Mouse (Mus musculus): ENCODE measurements around the gene Suox. TPM values are rescaled to one million over a fixed set of nuclear protein-coding genes. Genes with fewer than 3 reads are reported as not detected.

Gene Suox
- polyA plus RNA-seq, 1 experiment: 7.0 TPM

- TF ChIP-seq POLR2A (IDR thresholded peaks at IDR 0.05; ENCODE audit: control insufficient read depth, low read depth, low read length): no peak
- no peak for TF ChIP-seq CTCF (IDR thresholded peaks at IDR 0.05; ENCODE audit: control insufficient read depth, insufficient read depth, insufficient replicate concordance, low read depth, low read length)
- peak overlapping the region; percentile 90 for H3K4me3 ChIP-seq (ENCODE audit: control insufficient read depth, low read depth, low read length)
These were observed 21.6 kb upstream of the Suox start for GRCm38 (mm10) chr10:128695411-128695991.

GRCm38 (mm10) chr10:128674469-128675008 is 666 bp upstream of the Suox start:
- TF ChIP-seq CTCF (IDR thresholded peaks at IDR 0.05; ENCODE audit: control insufficient read depth, insufficient read depth, insufficient replicate concordance, low read depth, low read length): no peak
- TF ChIP-seq POLR2A (IDR thresholded peaks at IDR 0.05; ENCODE audit: control insufficient read depth, low read depth, low read length): no peak
- H3K27ac ChIP-seq (ENCODE audit: control insufficient read depth, insufficient read depth, low read depth, low read length): peak overlapping the region; percentile 81

More at GRCm38 (mm10) chr10:128695411-128695991, 21.6 kb upstream of the Suox start:
- Histone ChIP-seq H3K36me3 (ENCODE audit: control insufficient read depth, insufficient read depth, low read length) (no peaks in the 10 kb centered on the region; the same call in 1 of the 2 replicates), H3K27me3 (ENCODE audit: control insufficient read depth, insufficient read depth, low read length) (no peaks in the 10 kb centered on the region), H3K27ac (ENCODE audit: control insufficient read depth, insufficient read depth, low read depth, low read length) (peak overlapping the region; percentile 88), H3K4me1 (ENCODE audit: control insufficient read depth, insufficient read depth, low read length) (peaks cover 7% of the 10 kb centered on the region; the same call in 1 of the 2 replicates)

GRCm38 (mm10) chr10:128671148-128671547 is 2.7 kb downstream of the Suox start:
- no peak overlapping the region for H3K4me3 ChIP-seq (ENCODE audit: control insufficient read depth, low read depth, low read length)
- no peaks in the 10 kb centered on the region for H3K36me3 ChIP-seq (ENCODE audit: control insufficient read depth, insufficient read depth, low read length)
- no peak overlapping the region for H3K27ac ChIP-seq (ENCODE audit: control insufficient read depth, insufficient read depth, low read depth, low read length)
- peaks cover 14% of the 10 kb centered on the region for H3K4me1 ChIP-seq (ENCODE audit: control insufficient read depth, insufficient read depth, low read length)
- H3K27me3 ChIP-seq (ENCODE audit: control insufficient read depth, insufficient read depth, low read length): no peaks in the 10 kb centered on the region
- TF ChIP-seq POLR2A (IDR thresholded peaks at IDR 0.05; ENCODE audit: control insufficient read depth, low read depth, low read length) (no peak), CTCF (IDR thresholded peaks at IDR 0.05; ENCODE audit: control insufficient read depth, insufficient read depth, insufficient replicate concordance, low read depth, low read length) (no peak)

More at GRCm38 (mm10) chr10:128674469-128675008, 666 bp upstream of the Suox start:
- Histone ChIP-seq H3K27me3 (ENCODE audit: control insufficient read depth, insufficient read depth, low read length) (no peaks in the 10 kb centered on the region), H3K4me3 (ENCODE audit: control insufficient read depth, low read depth, low read length) (peak overlapping the region; percentile 95), H3K4me1 (ENCODE audit: control insufficient read depth, insufficient read depth, low read length) (peaks cover 12% of the 10 kb centered on the region), H3K36me3 (ENCODE audit: control insufficient read depth, insufficient read depth, low read length) (no peaks in the 10 kb centered on the region)

- TF ChIP-seq CTCF (IDR thresholded peaks at IDR 0.05; ENCODE audit: control insufficient read depth, insufficient read depth, insufficient replicate concordance, low read depth, low read length) (no peak), POLR2A (IDR thresholded peaks at IDR 0.05; ENCODE audit: control insufficient read depth, low read depth, low read length) (peak; percentile 77)
- Histone ChIP-seq H3K4me3 (ENCODE audit: control insufficient read depth, low read depth, low read length) (peak overlapping the region; percentile 95), H3K27ac (ENCODE audit: control insufficient read depth, insufficient read depth, low read depth, low read length) (peak overlapping the region; percentile 88), H3K4me1 (ENCODE audit: control insufficient read depth, insufficient read depth, low read length) (peaks cover 6% of the 10 kb centered on the region), H3K27me3 (ENCODE audit: control insufficient read depth, insufficient read depth, low read length) (no peaks in the 10 kb centered on the region), H3K36me3 (ENCODE audit: control insufficient read depth, insufficient read depth, low read length) (no peaks in the 10 kb centered on the region)
These were observed 4.8 kb downstream of the Suox start for GRCm38 (mm10) chr10:128668790-128669672.

- H3K36me3 ChIP-seq (ENCODE audit: control insufficient read depth, insufficient read depth, low read length): no peaks in the 10 kb centered on the region
These were observed 8.1 kb downstream of the Suox start for GRCm38 (mm10) chr10:128665806-128666205.

GRCm38 (mm10) chr10:128665307-128665706 is 8.6 kb downstream of the Suox start:
- no peak overlapping the region for H3K4me3 ChIP-seq (ENCODE audit: control insufficient read depth, low read depth, low read length)
- TF ChIP-seq CTCF (IDR thresholded peaks at IDR 0.05; ENCODE audit: control insufficient read depth, insufficient read depth, insufficient replicate concordance, low read depth, low read length) (no peak), POLR2A (IDR thresholded peaks at IDR 0.05; ENCODE audit: control insufficient read depth, low read depth, low read length) (no peak)
- no peaks in the 10 kb centered on the region for H3K27me3 ChIP-seq (ENCODE audit: control insufficient read depth, insufficient read depth, low read length)
- H3K36me3 ChIP-seq (ENCODE audit: control insufficient read depth, insufficient read depth, low read length): no peaks in the 10 kb centered on the region
- no peak overlapping the region for H3K27ac ChIP-seq (ENCODE audit: control insufficient read depth, insufficient read depth, low read depth, low read length)
- peaks cover 2% of the 10 kb centered on the region for H3K4me1 ChIP-seq (ENCODE audit: control insufficient read depth, insufficient read depth, low read length)

More at GRCm38 (mm10) chr10:128665806-128666205, 8.1 kb downstream of the Suox start:
- Histone ChIP-seq H3K4me1 (ENCODE audit: control insufficient read depth, insufficient read depth, low read length) (peaks cover 2% of the 10 kb centered on the region), H3K27ac (ENCODE audit: control insufficient read depth, insufficient read depth, low read depth, low read length) (no peak overlapping the region), H3K4me3 (ENCODE audit: control insufficient read depth, low read depth, low read length) (no peak overlapping the region), H3K27me3 (ENCODE audit: control insufficient read depth, insufficient read depth, low read length) (no peaks in the 10 kb centered on the region)
- TF ChIP-seq POLR2A (IDR thresholded peaks at IDR 0.05; ENCODE audit: control insufficient read depth, low read depth, low read length) (no peak), CTCF (IDR thresholded peaks at IDR 0.05; ENCODE audit: control insufficient read depth, insufficient read depth, insufficient replicate concordance, low read depth, low read length) (no peak)

GRCm38 (mm10) chr10:128664808-128665207 is 9.1 kb downstream of the Suox start:
- Histone ChIP-seq H3K4me1 (ENCODE audit: control insufficient read depth, insufficient read depth, low read length) (peaks cover 2% of the 10 kb centered on the region; the same call in 1 of the 2 replicates), H3K27ac (ENCODE audit: control insufficient read depth, insufficient read depth, low read depth, low read length) (no peak overlapping the region), H3K36me3 (ENCODE audit: control insufficient read depth, insufficient read depth, low read length) (no peaks in the 10 kb centered on the region), H3K27me3 (ENCODE audit: control insufficient read depth, insufficient read depth, low read length) (no peaks in the 10 kb centered on the region), H3K4me3 (ENCODE audit: control insufficient read depth, low read depth, low read length) (no peak overlapping the region)
- TF ChIP-seq POLR2A (IDR thresholded peaks at IDR 0.05; ENCODE audit: control insufficient read depth, low read depth, low read length) (no peak), CTCF (IDR thresholded peaks at IDR 0.05; ENCODE audit: control insufficient read depth, insufficient read depth, insufficient replicate concordance, low read depth, low read length) (no peak)

All from testis, adult 2 months (tissue).